Mouse (Mus musculus) retina, adult 2 months (tissue): Measurements from ENCODE around the gene Spag5.
A peak's percentile ranks its signal among the peaks of the same experiment; 100 is the strongest.

Source experiments
- DNase-seq: peaks from one replicate; pipeline ENCODE4 v3.0.0-alpha.2; 2012; ENCODE audit warnings: low read depth, low spot score

Spag5 gene

DNA sequence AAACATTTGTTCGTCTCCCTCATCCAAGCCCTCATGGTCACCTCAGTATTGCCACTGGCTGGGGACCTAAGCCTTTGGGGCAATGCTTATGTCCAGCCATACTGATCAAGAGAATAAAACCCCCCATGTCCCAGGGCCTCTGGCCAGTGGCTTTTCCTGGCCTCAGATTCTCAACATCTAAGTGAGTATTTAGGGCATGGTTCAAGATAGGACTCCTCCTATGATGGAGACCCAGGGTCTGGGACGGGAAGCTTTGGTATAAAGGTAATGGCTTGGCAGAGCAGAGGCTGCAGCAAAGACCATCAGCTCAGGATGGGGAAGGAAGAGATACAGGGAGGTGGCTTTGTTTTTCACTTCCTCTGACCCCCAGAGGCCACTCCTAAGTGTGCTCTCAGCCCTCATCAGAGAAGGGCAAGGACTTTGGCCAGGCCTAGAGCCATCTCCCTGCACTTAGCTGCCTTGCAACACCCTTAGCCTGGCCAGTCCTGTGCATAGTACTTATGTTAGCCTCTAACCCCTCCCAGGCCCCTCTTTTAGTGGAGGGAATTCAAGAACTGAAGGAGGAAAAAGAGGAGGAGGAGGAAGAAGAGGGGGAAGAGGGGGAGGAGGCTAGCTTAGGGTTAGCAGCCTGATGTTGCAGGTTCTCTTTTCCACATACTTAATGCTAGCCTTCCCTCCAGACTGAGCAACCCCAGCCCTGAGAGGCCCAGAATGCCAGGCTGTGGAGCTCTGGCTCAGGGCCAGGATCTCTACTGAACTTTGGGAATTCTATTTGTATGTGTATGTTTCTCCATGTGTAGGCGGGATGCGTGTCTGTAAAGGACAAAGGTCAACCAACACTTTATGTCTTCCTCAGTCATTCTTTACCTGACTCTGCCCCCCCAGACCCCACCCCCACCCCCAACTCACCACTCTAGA lies 48.4 kb downstream of the Spag5 start:
- no peak for DNase-seq

DNA sequence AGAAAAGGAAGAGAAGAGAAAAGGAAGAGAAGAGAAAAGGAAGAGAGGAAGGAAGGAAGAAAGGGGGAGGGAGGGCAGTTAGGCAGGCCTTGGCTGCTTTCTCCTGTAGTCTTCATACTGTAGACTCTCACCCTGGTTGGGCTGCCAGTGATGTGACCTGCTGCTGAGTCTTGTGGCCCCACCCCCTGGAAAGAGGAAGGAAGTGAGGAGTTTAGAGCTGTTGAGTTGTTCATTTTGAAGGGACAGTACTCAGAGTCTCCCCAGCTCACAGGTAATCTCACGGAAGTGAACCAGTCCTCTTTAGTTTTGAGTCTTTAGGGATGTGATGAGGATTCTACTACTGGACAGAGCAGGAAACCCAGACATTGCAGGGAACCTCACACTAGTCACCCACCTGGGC lies 51.8 kb downstream of the Spag5 start:
- no peak for DNase-seq

GRCm38 (mm10) chr11:78354905-78355304 lies 53.6 kb downstream of the Spag5 start:
- no peak for DNase-seq

DNA sequence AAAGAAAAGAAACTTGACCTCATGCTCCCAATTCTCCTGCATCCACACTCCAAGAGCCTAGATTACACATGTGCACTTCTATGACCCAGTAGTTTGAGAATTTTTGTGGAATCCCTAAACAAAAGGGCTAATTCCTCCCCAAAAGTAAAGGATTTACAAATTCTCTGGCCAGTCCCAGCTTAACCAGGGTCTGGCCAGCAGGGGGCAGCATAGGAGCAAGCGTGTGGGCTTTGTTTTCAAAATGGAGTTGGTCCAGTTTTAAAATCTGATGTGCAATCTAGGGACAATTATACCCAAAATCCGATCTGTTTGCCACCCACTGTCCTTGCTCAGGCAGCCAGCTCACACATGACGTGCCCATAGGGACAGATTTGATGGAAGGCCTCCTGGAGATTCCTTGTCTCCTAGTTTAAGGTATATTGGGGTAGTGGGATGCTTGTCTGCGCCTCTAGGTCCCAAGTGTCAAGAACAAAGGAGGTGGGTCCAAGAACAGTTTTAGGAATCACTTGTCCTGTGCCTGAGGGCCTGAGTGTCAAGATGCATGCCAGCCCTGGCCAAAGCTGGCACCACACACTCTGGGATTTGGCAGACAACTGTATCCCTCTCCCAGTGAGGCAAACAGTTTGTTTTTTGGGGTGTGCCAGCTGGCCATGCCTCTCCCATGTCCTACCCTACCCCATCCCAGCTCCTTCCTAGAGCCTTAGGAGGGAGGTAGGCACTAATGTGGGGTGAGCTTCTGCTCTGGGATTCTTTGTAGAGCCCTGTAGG lies 54.3 kb downstream of the Spag5 start:
- DNase-seq: no peak

GRCm38 (mm10) chr11:78358330-78359007 lies 57.1 kb downstream of the Spag5 start:
- no peak for DNase-seq

DNA sequence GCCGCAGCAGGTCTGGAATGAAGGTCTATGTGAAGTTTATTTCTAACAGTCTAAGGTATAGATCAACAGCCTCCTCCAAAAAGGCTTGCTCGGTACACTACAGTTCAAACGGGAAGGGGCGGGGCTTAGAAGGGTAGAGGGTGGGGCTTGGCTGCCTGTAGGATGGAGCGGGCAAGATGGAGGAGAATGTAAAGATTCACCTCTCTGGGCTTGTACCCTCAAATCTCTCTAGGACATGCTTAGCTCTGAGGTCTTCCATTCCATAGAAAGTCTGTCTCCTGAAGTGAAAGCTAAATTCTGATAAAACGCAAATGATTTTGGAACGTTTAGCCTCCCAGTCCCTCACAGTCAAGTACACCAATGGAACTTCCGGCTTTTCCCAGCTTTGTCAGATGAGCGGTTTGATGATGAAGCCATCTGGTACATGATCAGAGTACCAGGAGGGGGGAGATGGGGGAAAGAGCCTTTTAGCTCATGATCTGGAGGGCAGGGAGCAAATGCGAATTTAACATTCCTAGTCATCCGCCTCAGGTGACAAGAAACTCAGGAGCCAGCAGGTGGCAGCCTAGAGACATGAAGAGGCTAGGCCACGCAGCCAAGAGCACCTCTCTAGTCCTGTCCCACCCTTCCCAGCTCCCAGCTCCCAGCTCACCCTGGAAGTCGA lies 58.9 kb downstream of the Spag5 start:
- DNase-seq: peak; percentile 72

GRCm38 (mm10) chr11:78360789-78361131 lies 59.4 kb downstream of the Spag5 start:
- no peak for DNase-seq

DNA sequence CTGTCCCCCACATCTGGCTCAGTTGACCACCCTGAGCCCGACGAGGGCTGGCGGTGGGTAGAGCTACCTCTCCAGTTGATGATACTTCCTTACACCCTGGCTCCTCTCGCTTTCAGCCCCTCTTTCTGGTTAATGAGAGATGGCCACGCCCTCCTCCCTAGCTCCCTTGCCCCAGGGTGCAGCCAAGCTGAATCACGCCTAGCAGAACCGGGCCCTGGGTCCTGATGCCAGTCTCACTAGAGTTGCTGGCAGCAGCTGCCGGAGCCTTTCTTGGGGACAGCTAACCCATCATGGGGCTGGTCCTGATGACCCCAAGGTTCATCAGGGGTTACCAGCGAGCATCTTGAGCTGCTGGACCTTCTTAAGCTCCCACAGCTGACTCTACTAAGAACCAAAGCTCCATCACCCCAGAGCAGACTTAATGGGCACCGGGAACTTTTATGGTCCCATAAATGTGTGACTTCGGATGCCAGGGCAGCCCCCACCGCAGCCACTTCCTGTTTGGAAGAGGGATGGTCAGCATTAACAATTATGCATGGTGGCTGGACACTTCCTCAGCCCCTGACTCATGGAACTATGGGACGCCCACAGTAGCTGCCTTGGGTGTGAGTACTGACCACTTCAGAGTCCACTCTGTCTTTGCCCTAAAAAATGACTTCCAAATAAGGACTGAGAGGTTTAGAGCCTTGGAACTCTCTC lies 62.1 kb downstream of the Spag5 start:
- no peak for DNase-seq

- DNase-seq: no peak
These were observed 62.8 kb downstream of the Spag5 start for GRCm38 (mm10) chr11:78364103-78364502.

- no peak for DNase-seq
These were observed 66.3 kb downstream of the Spag5 start for GRCm38 (mm10) chr11:78367456-78368225.

DNA sequence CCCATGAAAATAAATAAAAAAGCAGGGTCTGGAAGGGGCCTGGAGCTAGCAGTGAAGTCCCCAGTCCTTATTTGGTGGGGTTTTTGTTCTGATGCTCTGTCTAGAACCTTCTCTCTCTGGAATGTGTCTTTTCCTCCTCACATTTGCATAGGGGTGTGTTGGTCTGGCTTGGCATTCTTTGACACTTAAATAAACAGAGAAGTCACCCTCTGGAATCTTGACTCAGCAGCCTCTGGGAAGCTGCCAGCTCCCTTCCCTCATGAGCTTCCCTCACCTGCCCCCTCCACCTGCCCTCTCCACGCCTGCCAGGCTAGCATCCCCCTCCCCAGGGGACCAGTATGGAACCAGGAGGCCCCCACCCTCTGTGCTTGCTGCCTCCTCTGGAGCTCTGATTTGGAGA lies 69.1 kb downstream of the Spag5 start:
- no peak for DNase-seq

DNA sequence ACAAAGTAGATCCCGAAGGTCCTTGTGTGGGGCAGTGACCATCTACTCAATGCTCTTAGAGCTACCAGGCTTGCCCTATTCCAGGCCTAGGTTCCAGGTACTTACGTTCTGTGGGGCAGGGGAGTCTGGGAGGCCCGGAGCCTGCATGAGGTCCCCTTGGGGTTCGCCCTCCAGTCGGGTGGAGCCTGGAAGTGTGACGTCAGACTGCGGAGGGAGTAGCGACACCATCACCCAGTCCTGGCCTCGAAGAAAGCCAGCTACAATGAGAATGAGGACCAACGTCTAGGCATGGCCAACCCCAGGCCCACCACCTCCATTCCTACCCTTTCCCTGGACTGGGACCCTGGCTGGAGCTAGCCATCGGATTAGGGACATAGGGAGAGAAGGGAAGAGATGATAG lies 70.4 kb downstream of the Spag5 start:
- no peak for DNase-seq
